Mouse (Mus musculus): ENCODE data around the gene Odf2.
A peak's percentile ranks its signal among the peaks of the same experiment; 100 is the strongest.

Gene Odf2

GRCm38 (mm10) chr2:29931194-29931593, 42.2 kb downstream of the Odf2 start:
- no peak for DNase-seq (ENCODE audit: low read depth in 2 of 2, low spot score in 2 of 2)

DNA sequence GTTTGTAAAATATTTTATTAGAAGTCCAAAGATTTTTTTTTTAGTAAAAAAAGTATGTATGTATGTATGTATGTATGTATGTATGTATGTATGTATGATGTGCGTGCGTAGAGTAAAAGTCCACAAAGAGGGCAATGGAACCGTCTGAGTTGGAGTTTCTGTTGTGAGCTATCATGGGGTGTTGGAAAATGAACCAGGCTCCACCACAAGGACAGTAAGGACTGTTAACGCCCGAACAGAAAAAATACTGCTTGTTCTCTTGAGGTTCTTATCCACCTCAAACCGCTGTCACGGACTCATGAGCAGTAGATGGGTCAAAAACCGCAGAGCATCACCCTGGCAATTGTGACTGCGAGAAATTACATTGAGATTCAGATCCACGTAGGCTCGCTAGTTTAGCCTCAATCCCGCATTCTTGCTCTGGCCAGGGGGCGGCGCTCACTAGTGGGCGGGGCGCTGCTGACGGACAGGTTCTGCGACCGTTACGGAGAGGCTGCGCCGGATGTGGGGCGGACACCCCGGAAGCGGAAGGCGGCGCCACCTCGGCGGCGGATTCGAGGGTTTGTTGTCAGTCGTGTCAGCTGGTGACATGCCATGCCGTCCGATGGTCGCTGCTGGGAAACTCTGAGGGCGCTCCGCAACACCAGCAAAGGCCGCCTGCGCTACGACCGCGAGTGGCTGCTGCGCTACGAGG, 46.0 kb downstream of the Odf2 start, which contains the start of gene Gle1:
TSS of gene Gle1 (plus strand) at position 521 of the 694 bp plus-strand sequence.
- DNase-seq (ENCODE audit: low read depth in 2 of 2, low spot score in 2 of 2), result peak; percentile 95 to 97

GRCm38 (mm10) chr2:29940073-29940472, 51.1 kb downstream of the Odf2 start:
- no peak for DNase-seq (ENCODE audit: low read depth in 2 of 2, low spot score in 2 of 2)

DNA sequence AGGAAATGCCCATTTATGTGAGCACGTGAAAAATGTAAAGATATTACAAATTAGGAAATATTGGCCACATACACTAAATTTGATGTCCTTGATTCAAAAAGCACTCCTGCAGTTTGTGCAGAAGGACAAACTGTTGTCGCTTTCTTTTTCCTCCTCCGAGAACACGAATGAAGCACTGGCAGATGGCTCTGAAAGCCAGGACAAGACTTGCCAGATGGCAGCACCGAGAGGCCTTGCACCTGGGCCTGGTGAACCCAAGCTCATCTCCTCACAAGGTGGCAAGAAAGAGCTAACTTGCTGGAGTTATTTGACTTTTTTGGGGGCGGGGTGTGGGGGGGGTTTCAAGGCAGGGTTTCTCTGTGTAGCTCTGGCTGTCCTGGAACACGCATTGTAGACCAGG, 51.8 kb downstream of the Odf2 start:
- no peak for DNase-seq (ENCODE audit: low read depth in 2 of 2, low spot score in 2 of 2)

- DNase-seq (ENCODE audit: low read depth in 2 of 2, low spot score in 2 of 2), result no peak
Observed at GRCm38 (mm10) chr2:29944723-29945122, 55.7 kb downstream of the Odf2 start.

GRCm38 (mm10) chr2:29948896-29949295, 59.9 kb downstream of the Odf2 start:
- no peak for DNase-seq (ENCODE audit: low read depth in 2 of 2, low spot score in 2 of 2)

GRCm38 (mm10) chr2:29961246-29961645, 72.2 kb downstream of the Odf2 start:
- DNase-seq (ENCODE audit: low read depth in 2 of 2, low spot score in 2 of 2), result no peak

GRCm38 (mm10) chr2:29964354-29965249, 75.6 kb downstream of the Odf2 start:
- no peak for DNase-seq (ENCODE audit: low read depth in 2 of 2, low spot score in 2 of 2)

DNA sequence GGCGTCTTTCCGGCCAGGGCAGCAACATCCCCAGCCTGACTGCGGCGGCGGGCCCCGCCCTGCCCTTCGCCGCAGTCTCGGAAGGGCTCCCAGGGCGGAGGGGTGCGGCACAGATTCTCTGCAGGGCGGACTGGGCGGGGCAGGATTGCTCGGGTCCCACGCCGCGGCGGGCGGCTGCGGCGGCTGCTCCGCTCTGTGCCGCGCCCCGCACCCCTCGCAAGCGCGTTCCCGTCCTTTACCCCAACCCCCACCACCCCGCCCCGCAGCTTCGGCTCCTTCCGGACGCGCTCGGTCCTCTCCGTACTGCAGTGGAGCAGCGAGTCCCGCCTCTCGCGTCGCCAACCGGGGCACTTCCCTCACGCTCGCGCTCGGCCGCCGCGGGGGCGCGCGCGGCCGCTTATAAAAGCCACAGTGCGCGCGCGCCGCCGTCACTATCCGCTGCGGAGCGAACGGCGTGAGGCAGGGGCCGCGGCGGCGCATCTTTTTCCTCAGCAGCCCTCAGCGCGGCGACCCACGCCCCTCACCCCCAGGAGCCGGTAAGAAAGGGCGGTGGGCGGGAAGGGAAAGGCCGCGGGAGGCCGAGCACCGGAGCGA, 76.3 kb downstream of the Odf2 start, which contains the start of gene Sptan1:
TSS of gene Sptan1 (plus strand) at position 311 of the 594 bp plus-strand sequence.
- DNase-seq (ENCODE audit: low read depth in 2 of 2, low spot score in 2 of 2), result peak; percentile 85 to 90

DNA sequence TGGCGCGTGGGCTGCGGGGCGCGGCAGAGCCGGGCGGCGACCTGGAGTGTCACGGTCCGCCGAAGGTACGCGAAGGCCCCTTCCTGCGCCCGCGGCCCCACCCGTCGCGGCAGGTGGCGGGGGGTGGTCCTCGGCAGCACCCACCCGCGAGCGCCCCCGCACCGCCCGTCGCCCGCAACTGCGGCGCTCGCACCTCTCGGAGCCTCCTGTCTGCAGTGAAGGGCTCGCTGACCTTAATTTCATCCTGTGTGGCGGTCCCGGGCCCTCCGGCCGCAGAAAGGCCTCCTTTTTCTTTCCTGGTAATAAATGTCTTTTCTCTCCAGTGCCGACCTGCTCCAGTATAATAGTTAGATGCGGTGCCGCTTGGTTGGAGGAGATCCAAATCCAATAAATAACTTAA, 76.9 kb downstream of the Odf2 start:
- peak in 1 of 2 experiments; percentile 30 for DNase-seq (ENCODE audit: low read depth in 2 of 2, low spot score in 2 of 2)

DNA sequence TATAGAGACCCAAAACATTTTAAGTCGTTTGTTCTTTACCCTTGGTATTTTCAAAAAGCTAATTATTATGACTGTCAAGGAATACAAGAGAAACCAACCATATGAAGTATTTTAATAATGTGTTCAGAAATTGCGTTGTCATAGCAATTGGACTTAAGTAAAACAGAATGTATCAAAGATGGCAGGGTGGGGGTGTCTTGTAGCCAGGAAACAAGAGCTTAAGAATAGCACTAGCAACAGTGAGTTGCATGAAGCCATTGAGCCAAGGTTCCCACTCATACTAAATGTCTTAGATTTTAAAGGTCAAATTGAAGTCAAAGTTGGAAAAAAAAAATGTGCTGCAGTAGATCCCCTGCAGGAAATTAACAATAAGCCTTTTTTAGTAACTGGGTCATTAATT, 77.8 kb downstream of the Odf2 start:
- DNase-seq (ENCODE audit: low read depth in 2 of 2, low spot score in 2 of 2), result no peak

GRCm38 (mm10) chr2:29967768-29968167, 78.7 kb downstream of the Odf2 start:
- DNase-seq (ENCODE audit: low read depth in 2 of 2, low spot score in 2 of 2), result no peak

- no peak for DNase-seq (ENCODE audit: low read depth in 2 of 2, low spot score in 2 of 2)
Observed at GRCm38 (mm10) chr2:29968638-29969037, 79.6 kb downstream of the Odf2 start.

DNA sequence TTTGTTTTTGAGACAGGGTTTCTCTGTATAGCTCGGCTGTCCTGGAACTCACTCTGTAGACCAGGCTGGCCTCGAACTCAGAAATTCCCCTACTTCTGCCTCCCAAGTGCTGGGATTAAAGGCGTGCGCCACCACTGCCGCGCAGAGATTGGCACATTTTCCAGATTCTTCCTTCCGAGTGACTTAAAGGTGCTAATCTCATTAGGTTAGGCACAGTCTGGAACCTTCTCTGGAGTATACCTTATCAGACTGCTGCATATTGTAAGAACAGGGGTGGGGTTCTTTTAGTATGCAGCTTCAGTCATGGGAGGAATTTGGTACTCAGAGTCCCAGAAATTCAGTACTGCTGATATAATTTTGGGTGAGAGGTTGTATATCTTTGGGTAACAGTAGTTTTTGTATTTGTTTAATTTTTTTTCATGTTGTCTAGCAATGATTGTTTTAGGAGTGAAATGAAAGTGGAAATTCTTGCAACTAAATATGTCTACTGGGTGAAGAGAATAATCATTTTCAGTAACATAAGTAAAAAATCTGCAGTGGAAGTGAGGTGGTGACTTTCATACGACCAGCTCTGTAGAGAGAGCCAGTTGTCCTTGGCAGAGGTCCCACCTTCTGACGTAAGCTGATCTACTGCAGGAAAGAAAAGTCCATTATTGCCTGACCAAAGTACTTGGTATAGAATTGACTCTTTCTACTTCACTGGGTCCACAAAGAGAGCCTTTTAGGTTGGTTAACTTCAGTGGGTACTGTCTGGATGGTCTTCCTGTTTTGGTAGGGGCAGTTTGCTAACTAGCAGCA, 83.0 kb downstream of the Odf2 start:
- DNase-seq (ENCODE audit: low read depth in 2 of 2, low spot score in 2 of 2), result no peak

DNA sequence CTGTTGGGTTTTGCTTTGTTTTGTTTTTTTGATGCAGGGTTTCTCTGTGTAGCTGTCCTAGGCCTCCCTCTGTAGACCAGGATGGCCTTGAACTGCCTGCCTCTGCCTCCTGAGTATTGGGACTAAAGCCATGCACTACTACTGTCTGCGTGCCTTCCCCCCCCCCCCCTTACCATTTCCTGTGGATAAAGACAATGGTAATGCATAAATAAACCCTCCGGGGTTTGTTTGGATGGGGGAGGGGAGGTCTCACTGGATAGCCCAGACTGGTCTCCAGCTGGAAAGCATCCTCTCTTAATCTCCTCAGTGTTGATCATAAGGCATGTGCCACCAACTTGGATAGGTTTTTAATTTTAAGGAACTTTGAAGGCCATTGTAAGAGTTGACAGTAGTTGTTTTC, 84.5 kb downstream of the Odf2 start:
- DNase-seq (ENCODE audit: low read depth in 2 of 2, low spot score in 2 of 2), result no peak

- DNase-seq (ENCODE audit: low read depth in 2 of 2, low spot score in 2 of 2), result peak; percentile 26 to 60
Observed at GRCm38 (mm10) chr2:29977307-29977706, 88.3 kb downstream of the Odf2 start.

DNA sequence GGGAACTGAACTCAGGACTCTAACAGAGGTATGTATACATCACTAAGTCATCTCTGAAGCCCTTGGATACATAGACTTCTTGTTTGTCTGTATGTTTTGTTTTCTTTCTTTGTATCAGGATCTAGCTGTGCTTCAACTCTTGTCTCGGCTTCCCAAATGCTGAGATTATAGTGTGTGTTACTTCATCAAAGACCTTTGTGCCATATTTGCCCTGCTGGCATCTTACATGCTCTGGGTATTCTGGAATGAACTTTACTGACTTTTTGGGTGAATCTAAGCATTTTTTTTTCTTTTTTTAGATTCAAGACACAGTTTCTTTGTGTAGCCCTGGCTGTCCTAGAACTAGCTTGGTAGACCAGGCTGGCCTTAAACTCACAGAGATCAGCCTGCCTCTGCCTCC, 91.6 kb downstream of the Odf2 start:
- no peak for DNase-seq (ENCODE audit: low read depth in 2 of 2, low spot score in 2 of 2)

All from CD8-positive naive resting alpha-beta T cell, adult 2 months (primary cell).